Mouse (Mus musculus): ENCODE measurements around the gene Nckap5l. TPM values are rescaled to one million over a fixed set of nuclear protein-coding genes. Genes with fewer than 3 reads are reported as not detected.
"Not testable (repeated sequence)": the region's sequence is repeated elsewhere in the genome, so short reads cannot be mapped to it uniquely, and the experiment has no call there.

Gene Nckap5l
- polyA plus RNA-seq, 1 experiment from 2014 or later: 11.6 TPM

DNA sequence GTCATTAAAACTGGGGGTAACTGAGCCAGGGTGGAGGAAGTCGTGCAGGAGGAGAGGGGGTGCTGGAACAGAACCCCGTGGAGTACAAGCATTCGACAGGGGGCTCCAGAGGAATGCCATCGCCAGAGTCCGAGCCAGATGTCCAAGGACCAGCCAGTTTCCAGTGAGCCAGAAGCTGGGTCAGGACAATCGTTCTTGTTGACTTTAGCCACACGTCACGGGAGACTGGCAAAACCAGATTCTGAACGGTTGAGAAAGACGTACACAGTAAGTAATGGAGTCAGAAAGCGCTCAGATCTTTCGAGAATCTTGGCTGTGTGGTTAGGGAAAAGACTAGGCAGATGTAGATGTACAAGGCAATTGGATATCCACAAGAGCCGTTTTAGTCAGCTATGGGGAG, 5.6 kb upstream of the Nckap5l start:
- WGBS: 64% methylated on average over 13 of the region's 13 CpGs
- Histone ChIP-seq H3K4me1 (peaks cover 6% of the 10 kb centered on the region; the same call in 1 of the 2 replicates), H3K9ac (no peak overlapping the region), H3K4me3 (no peak overlapping the region), H3K27ac (no peak overlapping the region), H3K9me3 (no peaks in the 10 kb centered on the region), H3K27me3 (no peaks in the 10 kb centered on the region), H3K4me2 (replicated peaks) (no peak overlapping the region), H3K36me3 (no peaks in the 10 kb centered on the region)
- ATAC-seq (ENCODE audit: insufficient number of reproducible peaks, insufficient read depth, low FRiP score, low TSS enrichment): no peak

DNA sequence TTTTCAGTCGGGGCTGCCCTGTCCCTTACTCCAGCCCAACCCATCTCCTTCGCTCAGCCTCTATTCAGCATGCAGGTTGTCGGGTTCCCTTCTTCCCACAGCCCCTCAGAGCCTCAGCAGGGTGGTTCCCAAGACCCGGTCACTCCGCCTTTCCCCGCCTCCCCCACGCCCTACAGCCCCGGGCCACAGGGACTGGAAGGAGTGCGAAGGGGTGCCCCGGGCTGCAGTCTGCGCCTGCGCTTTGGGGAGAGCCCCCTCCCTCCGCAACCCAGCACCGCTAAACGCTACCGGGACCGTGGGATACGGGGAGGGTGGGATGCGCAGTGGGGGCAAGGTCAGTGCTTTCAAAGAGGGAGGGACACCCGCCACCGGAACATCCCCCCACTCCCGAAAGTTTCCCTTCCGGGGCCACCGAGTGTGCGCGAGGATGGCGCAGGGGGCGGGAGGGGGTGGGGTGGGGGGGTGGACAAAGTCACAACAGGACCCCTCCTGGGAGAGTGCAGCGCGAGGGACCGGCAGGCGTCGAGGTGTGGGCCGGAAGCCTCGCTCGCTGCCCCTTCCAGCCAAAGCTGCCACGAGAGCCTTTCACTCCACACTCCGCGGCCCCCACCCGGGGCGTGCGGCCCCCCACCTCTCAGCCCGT, 464 bp downstream of the Nckap5l start:
- Histone ChIP-seq H3K27ac (peak overlapping the region; percentile 88), H3K4me3 (peak overlapping the region; percentile 86), H3K4me2 (replicated peaks) (peak overlapping the region; percentile 65), H3K9me3 (no peaks in the 10 kb centered on the region), H3K27me3 (no peaks in the 10 kb centered on the region), H3K4me1 (peaks cover 27% of the 10 kb centered on the region), H3K36me3 (peaks cover 16% of the 10 kb centered on the region), H3K9ac (peak overlapping the region; percentile 78)
- WGBS: under 1% methylated on average over 39 of the region's 43 CpGs
- ATAC-seq (ENCODE audit: insufficient number of reproducible peaks, insufficient read depth, low FRiP score, low TSS enrichment): peak; percentile 61

DNA sequence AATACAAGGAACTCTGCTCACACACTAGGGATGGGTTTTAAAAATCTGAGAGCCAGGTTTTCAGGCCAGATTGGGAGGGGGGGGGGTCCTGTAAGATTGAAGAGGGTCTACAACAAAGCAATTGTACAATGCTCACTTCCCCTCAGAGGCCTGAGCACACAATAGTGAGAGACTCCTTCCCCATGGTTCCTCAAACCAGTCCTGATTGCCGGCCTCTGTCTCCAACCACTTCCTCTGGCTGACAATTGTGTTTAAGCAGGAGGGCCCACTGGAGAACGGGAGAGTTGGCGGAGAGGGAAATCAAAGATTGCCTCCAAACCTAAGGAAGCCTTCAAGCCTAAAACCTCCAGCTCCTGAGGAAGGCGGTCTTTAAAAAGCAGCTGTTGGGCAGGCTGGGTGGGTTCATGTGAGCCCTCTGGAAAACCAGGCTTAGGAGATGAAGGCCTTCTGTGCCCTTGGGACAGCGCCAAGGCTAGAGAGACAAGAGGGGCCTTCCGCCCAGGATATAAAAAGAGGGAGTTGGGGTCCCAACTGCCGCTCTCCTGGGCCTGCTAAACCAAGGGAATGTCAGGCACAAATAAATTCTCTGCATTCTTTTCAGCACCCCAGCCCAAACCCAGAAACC, 1.1 kb downstream of the Nckap5l start:
- ATAC-seq (ENCODE audit: insufficient number of reproducible peaks, insufficient read depth, low FRiP score, low TSS enrichment): no peak
- Histone ChIP-seq H3K27me3 (no peaks in the 10 kb centered on the region), H3K9me3 (no peaks in the 10 kb centered on the region), H3K9ac (peak overlapping the region; percentile 78), H3K27ac (peak overlapping the region; percentile 88), H3K4me1 (peaks cover 27% of the 10 kb centered on the region), H3K4me2 (replicated peaks) (peak overlapping the region; percentile 65), H3K36me3 (peaks cover 22% of the 10 kb centered on the region), H3K4me3 (peak overlapping the region; percentile 86)
- 15% methylated on average over 7 of the region's 7 CpGs for WGBS

GRCm38 (mm10) chr15:99455415-99455814, 2.1 kb downstream of the Nckap5l start:
- Histone ChIP-seq H3K9me3 (no peaks in the 10 kb centered on the region), H3K36me3 (peaks cover 28% of the 10 kb centered on the region), H3K9ac (no peak overlapping the region), H3K27me3 (no peaks in the 10 kb centered on the region), H3K27ac (no peak overlapping the region), H3K4me1 (peaks cover 27% of the 10 kb centered on the region), H3K4me2 (replicated peaks) (peak overlapping the region; percentile 65), H3K4me3 (0 out of 2 replicates have a peak overlapping the region, but pooled peaks have one; percentile 86)
- ATAC-seq (ENCODE audit: insufficient number of reproducible peaks, insufficient read depth, low FRiP score, low TSS enrichment): no peak
- 72% methylated on average over 3 of the region's 3 CpGs for WGBS

DNA sequence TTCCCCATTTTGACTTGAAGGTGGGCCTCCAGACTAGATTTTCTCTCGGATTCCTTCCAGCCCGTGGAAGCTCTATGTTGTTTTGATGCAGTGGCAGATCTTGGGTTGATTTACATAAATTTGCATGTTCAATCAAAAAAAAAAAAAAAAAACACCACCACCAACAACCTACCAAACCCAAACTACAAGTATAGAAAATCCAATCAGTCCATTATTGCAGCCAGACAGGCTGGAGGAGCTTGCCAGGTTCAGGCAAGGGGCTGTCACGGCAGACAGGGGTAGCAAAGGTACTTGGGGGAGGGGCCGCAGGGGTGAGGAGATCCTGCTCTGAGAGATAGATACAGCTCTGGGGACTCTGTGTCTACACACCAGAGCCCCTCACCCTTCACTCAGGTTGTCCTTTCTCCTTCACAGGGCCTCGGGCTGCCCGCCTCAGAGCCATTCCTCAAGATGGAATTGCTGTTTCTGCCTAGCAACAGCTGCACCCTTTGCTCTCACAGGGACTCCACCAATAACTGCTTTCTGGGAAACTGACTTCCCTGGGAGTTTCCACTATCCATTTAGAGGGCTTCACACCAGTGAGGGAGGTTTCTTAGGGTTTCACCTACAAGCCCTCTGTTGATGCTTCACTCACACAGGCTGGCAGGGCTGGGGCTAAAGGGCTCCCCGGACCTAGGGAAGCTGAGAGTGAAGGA, 2.8 kb downstream of the Nckap5l start:
- no peak overlapping the region for H3K4me3 ChIP-seq
- WGBS: 88% methylated on average over 7 of the region's 7 CpGs
- H3K4me1 ChIP-seq: peaks cover 29% of the 10 kb centered on the region
- no peak overlapping the region for H3K9ac ChIP-seq
- no peaks in the 10 kb centered on the region for H3K27me3 ChIP-seq
- H3K27ac ChIP-seq: no peak overlapping the region
- no peak for ATAC-seq (ENCODE audit: insufficient number of reproducible peaks, insufficient read depth, low FRiP score, low TSS enrichment)
- H3K4me2 ChIP-seq (replicated peaks): no peak overlapping the region
- H3K36me3 ChIP-seq: peaks cover 28% of the 10 kb centered on the region
- H3K9me3 ChIP-seq: no peaks in the 10 kb centered on the region

- Histone ChIP-seq H3K4me2 (replicated peaks) (no peak overlapping the region), H3K4me3 (no peak overlapping the region), H3K9me3 (no peaks in the 10 kb centered on the region), H3K36me3 (peaks cover 32% of the 10 kb centered on the region), H3K27ac (no peak overlapping the region), H3K27me3 (no peaks in the 10 kb centered on the region), H3K4me1 (peaks cover 32% of the 10 kb centered on the region), H3K9ac (no peak overlapping the region)
- ATAC-seq (ENCODE audit: insufficient number of reproducible peaks, insufficient read depth, low FRiP score, low TSS enrichment): no peak
- 78% methylated on average over 11 of the region's 11 CpGs for WGBS
Observed at GRCm38 (mm10) chr15:99453153-99453900, 4.2 kb downstream of the Nckap5l start.

DNA sequence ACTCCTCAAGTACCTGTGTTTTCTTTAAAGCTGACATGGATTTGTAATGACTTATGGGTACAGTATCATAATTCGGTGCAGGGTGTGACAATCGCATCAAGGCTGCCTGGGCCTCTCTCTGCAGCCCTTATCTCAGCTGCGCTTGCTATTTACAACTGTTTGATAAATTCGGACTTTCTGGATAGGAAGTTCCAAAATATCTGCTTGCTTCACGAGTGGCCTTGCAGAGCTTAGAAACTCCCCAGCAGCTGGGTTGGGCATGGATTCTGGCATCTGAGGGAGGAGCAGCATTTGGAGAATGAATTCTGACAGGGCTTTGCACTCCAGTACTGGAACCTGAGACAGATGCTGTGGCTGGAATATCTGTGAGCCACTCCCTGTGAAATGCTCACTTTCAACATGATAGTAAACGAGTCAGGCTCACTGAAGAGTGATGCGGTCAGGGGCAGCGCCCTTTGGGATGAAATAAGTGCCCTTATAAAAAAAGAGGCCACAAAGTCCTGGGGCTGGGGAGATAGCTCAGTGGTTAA, 7.7 kb downstream of the Nckap5l start:
- no peak overlapping the region for H3K4me2 ChIP-seq (replicated peaks)
- H3K4me3 ChIP-seq: no peak overlapping the region
- H3K36me3 ChIP-seq: peaks cover 27% of the 10 kb centered on the region
- no peaks in the 10 kb centered on the region for H3K27me3 ChIP-seq
- H3K9me3 ChIP-seq: no peaks in the 10 kb centered on the region
- no peak for ATAC-seq (ENCODE audit: insufficient number of reproducible peaks, insufficient read depth, low FRiP score, low TSS enrichment)
- WGBS: 82% methylated on average over 8 of the region's 8 CpGs
- H3K9ac ChIP-seq: no peak overlapping the region
- peaks cover 12% of the 10 kb centered on the region; the same call in 1 of the 2 replicates for H3K4me1 ChIP-seq
- peak overlapping the region; percentile 26; the same call in 1 of the 2 replicates for H3K27ac ChIP-seq

GRCm38 (mm10) chr15:99449131-99449750, 8.3 kb downstream of the Nckap5l start:
- H3K4me1 ChIP-seq: peaks cover 10% of the 10 kb centered on the region; the same call in 1 of the 2 replicates
- H3K27ac ChIP-seq: peak overlapping the region; percentile 26; the same call in 1 of the 2 replicates
- no peak overlapping the region for H3K9ac ChIP-seq
- H3K4me3 ChIP-seq: no peak overlapping the region
- H3K4me2 ChIP-seq (replicated peaks): no peak overlapping the region
- peaks cover 29% of the 10 kb centered on the region for H3K36me3 ChIP-seq
- no peaks in the 10 kb centered on the region for H3K27me3 ChIP-seq
- ATAC-seq (ENCODE audit: insufficient number of reproducible peaks, insufficient read depth, low FRiP score, low TSS enrichment): no peak; the same call in 1 of the 2 replicates
- no peaks in the 10 kb centered on the region for H3K9me3 ChIP-seq
- WGBS: 66% methylated on average over 9 of the region's 9 CpGs

- not testable (repeated sequence) for H3K9me3 ChIP-seq; H3K4me2 ChIP-seq (replicated peaks); H3K4me3 ChIP-seq; ATAC-seq (ENCODE audit: insufficient number of reproducible peaks, insufficient read depth, low FRiP score, low TSS enrichment); H3K27ac ChIP-seq; H3K27me3 ChIP-seq; H3K9ac ChIP-seq
- peaks cover 13% of the 10 kb centered on the region for H3K36me3 ChIP-seq
- WGBS: 92% methylated on average over 10 of the region's 10 CpGs
- peaks cover 22% of the 10 kb centered on the region for H3K4me1 ChIP-seq
Observed at GRCm38 (mm10) chr15:99446136-99446535, 11.4 kb downstream of the Nckap5l start.

- H3K4me2 ChIP-seq (replicated peaks): no peak overlapping the region
- ATAC-seq (ENCODE audit: insufficient number of reproducible peaks, insufficient read depth, low FRiP score, low TSS enrichment): no peak
- peaks cover 9% of the 10 kb centered on the region for H3K36me3 ChIP-seq
- H3K9ac ChIP-seq: no peak overlapping the region
- peaks cover 28% of the 10 kb centered on the region for H3K4me1 ChIP-seq
- H3K27ac ChIP-seq: no peak overlapping the region
- H3K9me3 ChIP-seq: no peaks in the 10 kb centered on the region
- H3K27me3 ChIP-seq: no peaks in the 10 kb centered on the region
- WGBS: 60% methylated on average over 6 of the region's 6 CpGs
- no peak overlapping the region for H3K4me3 ChIP-seq
Observed at GRCm38 (mm10) chr15:99445567-99445966, 12.0 kb downstream of the Nckap5l start.

DNA sequence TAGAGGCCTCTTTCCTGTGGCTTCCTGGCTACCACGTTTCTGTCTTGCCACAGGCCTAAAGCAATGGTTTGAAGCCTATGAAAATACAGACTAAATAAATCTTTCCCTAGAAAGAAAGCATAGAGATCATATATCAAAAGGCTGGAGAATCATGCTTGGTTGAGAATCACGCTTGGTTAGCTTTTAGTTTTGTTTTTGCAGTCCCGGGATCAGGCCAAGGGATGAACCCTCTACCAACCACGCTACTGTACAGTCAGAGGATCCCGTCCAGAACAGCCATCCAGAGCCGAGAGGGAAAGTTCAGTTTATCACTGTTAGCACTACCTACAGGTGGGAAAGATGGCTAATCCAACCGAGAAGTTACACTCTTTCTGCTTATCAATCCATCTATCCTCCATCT, 15.2 kb downstream of the Nckap5l start:
- Histone ChIP-seq H3K4me1 (peaks cover 35% of the 10 kb centered on the region), H3K9me3 (no peaks in the 10 kb centered on the region), H3K4me2 (replicated peaks) (no peak overlapping the region), H3K36me3 (peaks cover 9% of the 10 kb centered on the region), H3K27ac (no peak overlapping the region), H3K4me3 (no peak overlapping the region), H3K27me3 (no peaks in the 10 kb centered on the region), H3K9ac (peak overlapping the region; percentile 24; the same call in 1 of the 2 replicates)
- 62% methylated on average over 7 of the region's 7 CpGs for WGBS
- no peak for ATAC-seq (ENCODE audit: insufficient number of reproducible peaks, insufficient read depth, low FRiP score, low TSS enrichment)

All from embryonic facial prominence, embryonic 12.5 days (tissue).